Mouse (Mus musculus): Measurements from ENCODE around the gene Ube2cbp.

- TF ChIP-seq CTCF (conservative IDR thresholded peaks at IDR 0.05 in 1 of 2, IDR thresholded peaks at IDR 0.05 in 1 of 2; ENCODE audit: low read depth in 2 of 2, low read length in 2 of 2) (no peak), TBP (conservative IDR thresholded peaks at IDR 0.05; ENCODE audit: low read depth, low read length) (no peak), SIN3A (IDR thresholded peaks at IDR 0.05; ENCODE audit: low read length) (no peak), HCFC1 (IDR thresholded peaks at IDR 0.05; ENCODE audit: low read depth, low read length) (no peak), MEF2A (IDR thresholded peaks at IDR 0.05; ENCODE audit: borderline replicate concordance, low read depth, low read length) (no peak), POLR2A (IDR thresholded peaks at IDR 0.05; ENCODE audit: low read depth, low read length) (no peak)
These were observed 140.0 kb downstream of the Ube2cbp start for GRCm38 (mm10) chr9:86324772-86325171.

Data from CH12.LX (cell line).